Mouse (Mus musculus) liver, embryonic 16.5 days (tissue): ENCODE measurements around the gene Ublcp1. TPM values are rescaled to one million over a fixed set of nuclear protein-coding genes. Genes with fewer than 3 reads are reported as not detected.

Experiments
- microRNA-seq: library from miRNA; unstranded; fragments of <30 nt; microRNA quantifications from one replicate; pipeline ENCODE4, GENCODE M21; 2016
- polyA plus RNA-seq: library from polyadenylated mRNA; unstranded; fragments of >200 nt; fragmentation: Nextera tagmentation; extraction: Ambion mirVana; gene quantifications from 2 replicates; pipeline ENCODE4 v1.2.1, GENCODE M21; 2015

Ublcp1 gene
- polyA plus RNA-seq, 1 experiment from 2014 or later: 41.6 TPM

Small RNA genes within 50 kb of the gene (microRNA-seq; reads per million reads assigned to microRNA genes)
- gene Gm22121: not detected

Other genes with a start within 250 kb of the Ublcp1 start
- not detected in 2 replicates for gene Il12b, start 70.4 kb downstream of the Ublcp1 start, polyA plus RNA-seq
- 46.0 and 49.5 TPM in 2 replicates for gene Rnf145, start 48.5 kb upstream of the Ublcp1 start, polyA plus RNA-seq
- 2.2 and 2.8 TPM in 2 replicates for gene Ebf1, start 146.8 kb upstream of the Ublcp1 start, polyA plus RNA-seq